Comparison of ENCODE assay signal across 24 mouse cellular contexts in the genomic region with DNA sequence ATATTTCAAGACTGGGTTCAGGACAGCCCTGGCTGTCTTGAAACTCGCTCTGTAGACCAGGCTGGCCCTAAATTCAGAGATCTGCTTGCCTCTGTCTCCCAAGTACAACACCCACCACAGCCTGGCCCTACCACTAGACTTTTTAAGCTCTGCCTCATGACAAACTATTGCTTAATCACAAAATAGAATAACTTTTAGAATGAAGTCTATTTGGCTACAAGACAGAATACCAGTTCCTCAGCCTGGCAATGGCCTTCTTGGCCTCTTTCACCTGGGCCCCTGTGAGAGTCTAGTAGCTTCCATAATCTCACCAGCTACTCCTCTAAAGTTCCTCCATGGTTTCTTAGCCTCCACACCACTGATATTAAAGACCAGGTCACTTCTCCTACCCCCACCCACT. TPM values are rescaled to one million over a fixed set of nuclear protein-coding genes. Genes with fewer than 3 reads are reported as not detected.
A peak's percentile ranks its signal among the peaks of the same experiment; 100 is the strongest.
DNase-seq lines count a peak whose midpoint lies in the region; ATAC-seq and TF ChIP-seq lines count a peak whose summit lies in the region.
"Had no signal": no experiment of that assay in that cellular context is flagged by ENCODE, and none has a peak within 500 bp of the region (broad histone marks: within the 10 kb centered on the region; RNA-seq: fewer than 3 reads in every experiment).

No protein-coding gene starts in this region.

- H3K4me2 ChIP-seq in intestine, embryonic 14.5 days (ENCODE audit: low read length), result no peak overlapping the region
- no peak overlapping the region for H3K4me2 ChIP-seq in intestine, postnatal 0 days (replicated peaks; ENCODE audit: low read depth)
- H3K4me2 ChIP-seq in lung, embryonic 16.5 days (ENCODE audit: low read depth, low read length), result no peak overlapping the region
- no peak overlapping the region for H3K4me2 ChIP-seq in stomach, embryonic 16.5 days (ENCODE audit: low read depth, low read length)
- H3K4me2 ChIP-seq: hindbrain, embryonic 14.5 days; midbrain, embryonic 11.5 days had no signal

- H3K27ac ChIP-seq in gastrocnemius, adult 2 months, result peak overlapping the region; percentile 51; the same call in 1 of the 2 replicates
- H3K27ac ChIP-seq in intestine, embryonic 14.5 days (ENCODE audit: low read depth), result peak overlapping the region; percentile 35; the same call in 1 of the 2 replicates
- no peak overlapping the region for H3K27ac ChIP-seq in intestine, postnatal 0 days (ENCODE audit: low read depth, low read length)
- peak overlapping the region; percentile 76 for H3K27ac ChIP-seq in lung, embryonic 16.5 days (ENCODE audit: low read length)
- H3K27ac ChIP-seq in stomach, embryonic 16.5 days (ENCODE audit: low read length), result peak overlapping the region; percentile 60
- H3K27ac ChIP-seq: hindbrain, embryonic 14.5 days; limb, embryonic 10.5 days; liver, embryonic 14.5 days had no signal

- no peak overlapping the region for H3K9ac ChIP-seq in intestine, embryonic 14.5 days (ENCODE audit: low read length)
- H3K9ac ChIP-seq in intestine, postnatal 0 days (ENCODE audit: low read depth, low read length), result no peak overlapping the region
- no peak overlapping the region for H3K9ac ChIP-seq in lung, embryonic 16.5 days (ENCODE audit: low read length)
- H3K9ac ChIP-seq in stomach, embryonic 16.5 days (ENCODE audit: low read length), result no peak overlapping the region
- H3K9ac ChIP-seq: hindbrain, embryonic 14.5 days; liver, embryonic 14.5 days had no signal

- H3K4me1 ChIP-seq in intestine, embryonic 14.5 days (replicated peaks; ENCODE audit: control insufficient read depth, insufficient read depth, low read length), result peaks cover 9% of the 10 kb centered on the region
- 0 out of 2 replicates have a peak, but pooled peaks cover 3% of the 10 kb centered on the region for H3K4me1 ChIP-seq in intestine, postnatal 0 days (replicated peaks; ENCODE audit: control insufficient read depth, insufficient read depth, low read length)
- H3K4me1 ChIP-seq in lung, embryonic 16.5 days (replicated peaks; ENCODE audit: control insufficient read depth, insufficient read depth, low read length), result peaks cover 13% of the 10 kb centered on the region
- H3K4me1 ChIP-seq in stomach, embryonic 16.5 days (ENCODE audit: control insufficient read depth, insufficient read depth, low read length), result peaks cover 31% of the 10 kb centered on the region
- H3K4me1 ChIP-seq: limb, embryonic 10.5 days had no signal

- no peak for TF ChIP-seq CTCF in gastrocnemius, adult 2 months (IDR thresholded peaks at IDR 0.05)
- TF ChIP-seq CTCF in intestine, postnatal 0 days (IDR thresholded peaks at IDR 0.05; ENCODE audit: low read depth), result no peak

- DNase-seq in gastrocnemius, adult 2 months, result no peak
- no peak for DNase-seq in gastrocnemius, postnatal 36 days
- DNase-seq in intestine, embryonic 14.5 days (ENCODE audit: low spot score), result no peak
- DNase-seq in lung, postnatal 10 days, result no peak
- no peak for DNase-seq in thymus, postnatal 4 days
- DNase-seq: embryo, embryonic 11 days; thymus, adult 2 months had no signal

- no peaks in the 10 kb centered on the region for H3K27me3 ChIP-seq in intestine, embryonic 14.5 days (replicated peaks; ENCODE audit: control insufficient read depth, insufficient read depth, low read length)
- no peaks in the 10 kb centered on the region for H3K27me3 ChIP-seq in intestine, postnatal 0 days (replicated peaks; ENCODE audit: control insufficient read depth, insufficient read depth, low read length)
- H3K27me3 ChIP-seq in lung, embryonic 16.5 days (ENCODE audit: control insufficient read depth, insufficient read depth, low read depth, low read length), result no peaks in the 10 kb centered on the region
- no peaks in the 10 kb centered on the region for H3K27me3 ChIP-seq in stomach, embryonic 16.5 days (ENCODE audit: control insufficient read depth, insufficient read depth, low read length)

- no peaks in the 10 kb centered on the region for H3K36me3 ChIP-seq in intestine, embryonic 14.5 days (ENCODE audit: control insufficient read depth, insufficient read depth, low read length)
- H3K36me3 ChIP-seq in intestine, postnatal 0 days (ENCODE audit: control insufficient read depth, insufficient read depth), result no peaks in the 10 kb centered on the region
- H3K36me3 ChIP-seq in lung, embryonic 16.5 days (ENCODE audit: control insufficient read depth, insufficient read depth, low read length), result no peaks in the 10 kb centered on the region
- H3K36me3 ChIP-seq in stomach, embryonic 16.5 days (ENCODE audit: control insufficient read depth, insufficient read depth, low read length), result no peaks in the 10 kb centered on the region
- H3K36me3 ChIP-seq: G1E; limb, embryonic 10.5 days had no signal

- intact Hi-C loops in gastrocnemius, adult 2 months (cut with DNase I), result no loop called here
- intact Hi-C loops in gastrocnemius, postnatal 36 days (cut with DNase I), result no loop called here

- H3K4me3 ChIP-seq in gastrocnemius, adult 2 months, result no peak overlapping the region
- no peak overlapping the region for H3K4me3 ChIP-seq in intestine, embryonic 14.5 days (ENCODE audit: low read depth, low read length)
- no peak overlapping the region for H3K4me3 ChIP-seq in intestine, postnatal 0 days (ENCODE audit: low read depth, low read length)
- no peak overlapping the region for H3K4me3 ChIP-seq in lung, embryonic 16.5 days (ENCODE audit: low read length)
- no peak overlapping the region for H3K4me3 ChIP-seq in stomach, embryonic 16.5 days (replicated peaks; ENCODE audit: low read length)
- H3K4me3 ChIP-seq: limb, embryonic 10.5 days had no signal

- no peak for ATAC-seq in intestine, embryonic 14.5 days (replicated peaks; ENCODE audit: low FRiP score, low TSS enrichment, low read depth)
- no peak for ATAC-seq in intestine, postnatal 0 days
- no peak for ATAC-seq in lung, embryonic 16.5 days (ENCODE audit: low read depth)
- no peak for ATAC-seq in stomach, embryonic 16.5 days (ENCODE audit: insufficient read depth, low FRiP score)
- ATAC-seq: activated CD4-positive, CD25-positive, alpha-beta regulatory T cell, adult 4 months; forebrain, embryonic 16.5 days had no signal

- no peaks in the 10 kb centered on the region for H3K9me3 ChIP-seq in intestine, embryonic 14.5 days (ENCODE audit: control insufficient read depth, low read length)
- H3K9me3 ChIP-seq in intestine, postnatal 0 days (ENCODE audit: control insufficient read depth), result no peaks in the 10 kb centered on the region
- no peaks in the 10 kb centered on the region for H3K9me3 ChIP-seq in lung, embryonic 16.5 days (ENCODE audit: control insufficient read depth, low read length)
- H3K9me3 ChIP-seq in stomach, embryonic 16.5 days (replicated peaks; ENCODE audit: control insufficient read depth, low read length), result no peaks in the 10 kb centered on the region
- H3K9me3 ChIP-seq: G1E; limb, embryonic 10.5 days had no signal

- WGBS in intestine, embryonic 14.5 days, result 83% methylated on average over 1 of the region's 1 CpGs
- WGBS in intestine, postnatal 0 days, result 90% methylated on average over 1 of the region's 1 CpGs
- 84% methylated on average over 1 of the region's 1 CpGs for WGBS in lung, embryonic 16.5 days
- 85% methylated on average over 1 of the region's 1 CpGs for WGBS in stomach, embryonic 16.5 days

RNA-seq across cellular contexts. Expression of a gene that starts 7.1 kb away (rescaled TPM):
- total RNA-seq in gastrocnemius, adult 2 months (2021), result 1 to 10 TPM; 2.4 to 5.4 TPM
- 1 to 10 TPM; 2.4 to 3.5 TPM for total RNA-seq in gastrocnemius, postnatal 36 days (2021)
- polyA plus RNA-seq in intestine, embryonic 14.5 days (2014; fragmentation: Nextera tagmentation; extraction: Ambion mirVana), result 1.4 and 1.6 TPM in 2 replicates
- polyA plus RNA-seq in intestine, postnatal 0 days (2015; fragmentation: Nextera tagmentation; extraction: Ambion mirVana), result 0.26 and 0.55 TPM in 2 replicates
- 0.30 and 0.48 TPM in 2 replicates for polyA plus RNA-seq in lung, embryonic 16.5 days (2015; fragmentation: Nextera tagmentation; extraction: Ambion mirVana)
- polyA plus RNA-seq in stomach, embryonic 16.5 days (2015; fragmentation: Nextera tagmentation; extraction: Ambion mirVana), result 1.6 and 1.7 TPM in 2 replicates
- polyA plus RNA-seq: G1E had no signal

RNA-seq across cellular contexts. Expression of a gene that starts 13.5 kb away (rescaled TPM):
- total RNA-seq in gastrocnemius, adult 2 months (2021), result 1 to 10 TPM; 2.9 to 4.4 TPM
- total RNA-seq in gastrocnemius, postnatal 36 days (2021), result 1 to 10 TPM; 3.6 to 4.4 TPM
- polyA plus RNA-seq in intestine, embryonic 14.5 days (2014; fragmentation: Nextera tagmentation; extraction: Ambion mirVana), result 11.3 and 14.2 TPM in 2 replicates
- polyA plus RNA-seq in intestine, postnatal 0 days (2015; fragmentation: Nextera tagmentation; extraction: Ambion mirVana), result 8.0 and 8.2 TPM in 2 replicates
- polyA plus RNA-seq in lung, embryonic 16.5 days (2015; fragmentation: Nextera tagmentation; extraction: Ambion mirVana), result 14.1 and 14.2 TPM in 2 replicates
- polyA plus RNA-seq in stomach, embryonic 16.5 days (2015; fragmentation: Nextera tagmentation; extraction: Ambion mirVana), result 15.4 and 15.9 TPM in 2 replicates

RNA-seq across cellular contexts. Expression of a gene that starts 16.6 kb away (rescaled TPM):
- not detected for total RNA-seq in gastrocnemius, adult 2 months (2021)
- total RNA-seq in gastrocnemius, postnatal 36 days (2021), result not detected
- not detected in 2 replicates for polyA plus RNA-seq in intestine, embryonic 14.5 days (2014; fragmentation: Nextera tagmentation; extraction: Ambion mirVana)
- polyA plus RNA-seq in intestine, postnatal 0 days (2015; fragmentation: Nextera tagmentation; extraction: Ambion mirVana), result 0.05 TPM in 1 of 2 replicates, not detected in the other
- polyA plus RNA-seq in lung, embryonic 16.5 days (2015; fragmentation: Nextera tagmentation; extraction: Ambion mirVana), result 0.09 TPM in 1 of 2 replicates, not detected in the other
- polyA plus RNA-seq in stomach, embryonic 16.5 days (2015; fragmentation: Nextera tagmentation; extraction: Ambion mirVana), result 1.9 and 2.5 TPM in 2 replicates
- total RNA-seq: adrenal gland, postnatal 14 days; G1E; gastrocnemius, postnatal 4 days; layer of hippocampus, postnatal 10 days had no signal
- polyA plus RNA-seq: activated CD4-positive, CD25-positive, alpha-beta regulatory T cell, adult 4 months; embryonic facial prominence, embryonic 14.5 days; G1E; heart, postnatal 0 days; limb, embryonic 10.5 days; liver, embryonic 14.5 days; midbrain, embryonic 11.5 days; neural tube, embryonic 11.5 days; urinary bladder, adult 2 months had no signal

RNA-seq across cellular contexts. Expression of a gene that starts 23.3 kb away (rescaled TPM):
- under 1 TPM in 1 of 2 experiments, not detected in 1; 0.06 TPM for total RNA-seq in gastrocnemius, adult 2 months (2021)
- not detected for total RNA-seq in gastrocnemius, postnatal 36 days (2021)
- not detected in 2 replicates for polyA plus RNA-seq in intestine, embryonic 14.5 days (2014; fragmentation: Nextera tagmentation; extraction: Ambion mirVana)
- polyA plus RNA-seq in intestine, postnatal 0 days (2015; fragmentation: Nextera tagmentation; extraction: Ambion mirVana), result not detected in 2 replicates
- 0.06 TPM in 1 of 2 replicates, not detected in the other for polyA plus RNA-seq in lung, embryonic 16.5 days (2015; fragmentation: Nextera tagmentation; extraction: Ambion mirVana)
- polyA plus RNA-seq in stomach, embryonic 16.5 days (2015; fragmentation: Nextera tagmentation; extraction: Ambion mirVana), result not detected in 2 replicates
- total RNA-seq: gastrocnemius, postnatal 4 days had no signal
- polyA plus RNA-seq: activated CD4-positive, CD25-positive, alpha-beta regulatory T cell, adult 4 months; embryonic facial prominence, embryonic 14.5 days; G1E; heart, postnatal 0 days had no signal

RNA-seq across cellular contexts. Expression of a gene that starts 31.5 kb away (rescaled TPM):
- total RNA-seq in gastrocnemius, adult 2 months (2021), result under 1 TPM; 0.61 to 0.81 TPM
- total RNA-seq in gastrocnemius, postnatal 36 days (2021), result 1 to 10 TPM in 1 of 2 experiments, under 1 TPM in 1; 0.72 to 1.3 TPM
- polyA plus RNA-seq in intestine, embryonic 14.5 days (2014; fragmentation: Nextera tagmentation; extraction: Ambion mirVana), result 0.14 TPM in 1 of 2 replicates, not detected in the other
- polyA plus RNA-seq in intestine, postnatal 0 days (2015; fragmentation: Nextera tagmentation; extraction: Ambion mirVana), result 0.05 and 0.09 TPM in 2 replicates
- not detected in 2 replicates for polyA plus RNA-seq in lung, embryonic 16.5 days (2015; fragmentation: Nextera tagmentation; extraction: Ambion mirVana)
- polyA plus RNA-seq in stomach, embryonic 16.5 days (2015; fragmentation: Nextera tagmentation; extraction: Ambion mirVana), result 0.62 and 0.76 TPM in 2 replicates
- total RNA-seq: gastrocnemius, postnatal 4 days had no signal
- polyA plus RNA-seq: activated CD4-positive, CD25-positive, alpha-beta regulatory T cell, adult 4 months; embryonic facial prominence, embryonic 14.5 days; G1E; limb, embryonic 10.5 days; neural tube, embryonic 11.5 days; urinary bladder, adult 2 months had no signal
